Mouse (Mus musculus) megakaryocyte progenitor cell, adult 5-6 weeks (primary cell): ENCODE measurements at regions not wholly inside any gene's neighbourhood (a gene's known extent, or its start where the extent isn't known, plus 50 kb on each side); places are given as distances from the start of the nearest gene placed in this dataset.
"Not testable (repeated sequence)": the region's sequence is repeated elsewhere in the genome, so short reads cannot be mapped to it uniquely, and the experiment has no call there.

Experiments used
- ATAC-seq: replicated peaks from 2 replicates; pipeline ENCODE4 v1.8.0; 2016; ENCODE audit warnings: mild to moderate bottlenecking, moderate TSS enrichment, inconsistent platforms; ENCODE audit not compliant: poor library complexity

DNA sequence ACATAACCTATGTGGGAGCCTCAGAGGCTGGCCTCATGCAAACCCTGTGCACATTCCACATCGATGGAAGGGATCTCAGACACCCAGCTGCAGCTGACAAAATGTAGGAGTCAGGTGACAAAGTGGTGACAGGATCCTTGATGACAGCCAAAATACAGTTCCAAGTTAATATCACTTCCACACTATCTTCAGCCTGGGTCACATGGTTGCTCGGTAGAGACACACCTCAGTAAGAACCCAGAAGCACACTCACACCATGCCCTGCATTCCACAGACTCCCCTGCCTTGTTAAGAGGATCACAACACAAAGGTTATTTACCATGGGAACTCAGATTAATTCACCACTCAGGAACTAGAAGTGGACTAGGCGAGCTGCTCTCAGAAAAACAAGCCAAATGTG lies 505.4 kb upstream of the Hsf2 start:
- ATAC-seq: no peak

DNA sequence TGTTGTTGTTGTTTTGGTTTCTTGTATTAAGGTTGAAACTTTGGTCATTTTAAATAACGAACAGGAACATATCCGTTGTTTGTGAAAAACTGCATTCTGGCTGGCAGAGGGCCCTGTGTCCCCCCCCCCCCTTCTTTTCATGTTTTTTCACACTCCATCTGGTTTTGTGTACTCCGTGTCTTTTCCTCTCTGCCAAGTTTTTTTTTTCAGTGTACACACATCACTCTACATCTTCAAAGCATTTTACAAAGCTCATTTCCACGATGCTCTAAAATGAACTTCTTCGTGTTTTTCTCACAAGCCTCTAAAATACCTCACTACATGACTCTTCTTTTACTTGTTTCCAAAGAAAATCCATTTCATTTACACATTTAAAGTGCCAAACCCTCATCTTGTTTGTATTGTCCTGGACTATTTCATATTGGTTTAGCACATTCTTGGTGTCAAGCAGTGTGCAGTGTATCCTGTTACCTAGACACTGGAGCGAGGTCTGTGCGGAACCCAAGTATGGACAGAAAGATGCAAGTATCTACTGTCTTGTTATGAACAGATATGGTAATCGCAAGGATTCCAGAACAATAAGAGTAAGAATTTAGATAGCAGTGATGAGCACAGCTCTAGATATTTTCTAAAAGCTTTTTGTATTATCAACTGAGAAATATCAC lies 503.5 kb upstream of the Hsf2 start:
- ATAC-seq: no peak

GRCm38 (mm10) chr10:56994969-56995368 lies 491.2 kb upstream of the Hsf2 start:
- ATAC-seq: no peak

GRCm38 (mm10) chr10:57000892-57001722 lies 485.1 kb upstream of the Hsf2 start:
- peak; percentile 99 for ATAC-seq

- no peak for ATAC-seq
Observed at GRCm38 (mm10) chr10:57001723-57002110, 484.5 kb upstream of the Hsf2 start.

DNA sequence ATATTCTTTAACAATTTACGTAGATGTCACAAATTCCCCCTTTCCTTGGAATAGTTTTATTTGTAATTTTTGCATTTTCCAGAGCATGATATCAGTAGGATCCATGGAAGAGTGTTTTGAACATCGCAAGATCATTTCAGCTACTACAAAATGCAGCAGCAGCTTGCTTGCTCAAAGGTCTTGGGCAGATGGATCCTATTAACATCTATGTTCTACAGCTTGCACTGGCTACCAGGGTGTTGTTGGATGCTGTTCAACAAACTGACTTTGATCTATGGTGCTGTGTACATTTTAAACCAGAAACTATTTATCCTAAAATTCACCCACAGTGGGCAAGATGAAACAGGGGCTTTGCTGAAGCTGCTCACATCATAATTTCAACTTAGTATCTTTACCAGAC lies 448.5 kb upstream of the Hsf2 start:
- no peak for ATAC-seq

GRCm38 (mm10) chr10:57040201-57040600 lies 446.0 kb upstream of the Hsf2 start:
- ATAC-seq: no peak

DNA sequence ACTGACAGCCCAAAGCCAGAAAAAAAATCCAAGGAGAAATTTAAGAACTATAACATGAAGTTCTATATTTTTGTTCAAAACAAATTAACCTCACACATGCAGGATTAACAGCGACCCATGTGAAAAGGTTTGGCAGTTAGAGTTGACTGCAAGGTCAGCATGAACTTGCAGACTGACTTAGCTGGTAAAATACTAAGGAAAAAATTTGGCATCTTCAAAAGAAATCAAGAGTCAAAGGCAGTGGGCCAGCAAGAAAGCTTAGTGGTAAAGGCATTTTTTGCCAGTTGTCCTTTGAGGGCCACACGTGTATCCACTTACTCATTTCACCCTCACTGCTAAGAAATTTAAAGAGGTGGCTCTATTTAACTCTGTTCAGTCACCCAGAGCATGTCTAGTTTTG lies 440.2 kb upstream of the Hsf2 start:
- no peak for ATAC-seq

- no peak for ATAC-seq
Observed at GRCm38 (mm10) chr10:57046891-57047290, 439.3 kb upstream of the Hsf2 start.

DNA sequence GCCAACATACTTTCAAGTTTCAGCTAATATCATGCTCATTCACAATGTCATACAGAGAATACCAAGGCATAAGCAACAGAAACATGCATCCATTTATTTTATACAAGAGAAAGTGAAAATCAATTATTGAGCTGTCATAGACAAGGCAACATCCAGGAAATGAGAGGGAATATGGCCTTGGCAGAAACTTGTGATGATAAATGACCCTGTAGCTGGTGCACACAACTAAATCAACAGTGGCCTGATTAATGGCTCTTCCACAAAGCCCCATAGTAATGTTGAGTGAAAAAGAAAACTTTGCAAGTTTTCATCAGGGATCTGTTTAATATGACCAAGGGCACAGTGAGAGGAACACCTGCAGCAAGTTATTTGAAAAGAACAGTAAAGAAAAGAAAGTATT lies 438.5 kb upstream of the Hsf2 start:
- ATAC-seq: no peak

DNA sequence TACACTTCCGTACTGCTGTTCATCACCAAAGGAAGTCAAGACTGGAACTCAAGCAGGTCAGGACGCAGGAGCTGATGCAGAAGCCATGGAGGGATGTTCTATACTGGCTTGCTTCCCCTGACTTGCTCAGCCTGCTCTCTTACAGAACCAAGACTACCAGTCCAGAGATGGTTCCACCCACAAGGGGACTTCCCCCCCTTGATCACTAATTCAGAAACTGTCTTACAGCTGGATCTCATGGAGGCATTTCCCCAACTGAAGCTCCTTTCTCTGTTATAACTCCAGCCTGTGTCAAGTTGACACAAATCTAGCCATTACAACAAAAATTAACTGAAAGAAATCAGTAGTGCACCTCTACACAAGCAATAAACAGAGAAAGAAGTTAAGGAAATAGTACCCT lies 432.8 kb upstream of the Hsf2 start:
- ATAC-seq: not testable (repeated sequence)

GRCm38 (mm10) chr10:57090131-57090530 lies 396.1 kb upstream of the Hsf2 start:
- ATAC-seq: no peak

DNA sequence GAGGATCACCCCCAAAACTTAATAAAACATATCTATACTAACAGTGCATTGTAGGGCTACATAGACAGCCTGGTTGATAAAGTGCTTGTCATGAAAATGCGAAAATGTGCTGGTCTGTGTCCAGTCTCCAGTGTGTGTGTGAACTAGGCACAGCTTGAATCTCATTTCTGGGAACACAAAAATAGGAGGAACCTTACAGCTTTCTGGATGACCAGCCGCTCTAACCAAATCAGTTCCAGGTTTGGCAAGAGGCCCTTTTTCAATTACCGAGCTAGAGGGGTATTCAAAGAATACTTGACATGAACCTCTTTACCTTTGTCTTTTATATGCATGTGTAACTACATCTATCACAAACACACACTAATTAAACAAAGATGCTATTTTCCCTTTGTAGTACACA lies 390.3 kb upstream of the Hsf2 start:
- no peak for ATAC-seq

GRCm38 (mm10) chr10:57113359-57113758 lies 372.8 kb upstream of the Hsf2 start:
- ATAC-seq: no peak

DNA sequence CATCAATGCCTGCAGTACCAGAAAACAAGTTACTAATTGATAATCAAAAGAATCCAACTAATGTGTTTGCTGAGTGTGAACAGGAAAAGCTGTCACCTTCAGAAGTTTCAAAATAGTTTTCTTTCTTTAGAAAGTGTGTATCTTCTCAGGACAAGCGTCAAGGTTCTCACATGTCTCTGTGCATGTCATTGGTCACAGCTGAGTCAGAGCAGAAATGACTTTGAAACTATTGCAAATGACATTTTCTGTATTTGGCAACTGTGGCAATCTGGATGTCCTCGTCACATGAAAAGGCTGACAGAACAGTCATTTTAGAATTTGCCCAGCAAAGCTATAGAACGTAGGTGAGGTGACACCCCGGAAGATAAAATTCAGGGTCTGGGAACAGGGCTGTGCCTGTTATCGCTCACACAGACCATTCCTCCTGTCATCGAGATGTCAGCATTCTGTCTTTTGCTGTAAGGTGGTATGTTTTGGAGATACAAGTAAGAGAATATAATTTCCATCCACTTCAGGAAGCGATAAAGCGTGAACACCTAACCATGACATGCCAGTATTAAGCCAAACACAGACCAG lies 371.4 kb upstream of the Hsf2 start:
- ATAC-seq: no peak

DNA sequence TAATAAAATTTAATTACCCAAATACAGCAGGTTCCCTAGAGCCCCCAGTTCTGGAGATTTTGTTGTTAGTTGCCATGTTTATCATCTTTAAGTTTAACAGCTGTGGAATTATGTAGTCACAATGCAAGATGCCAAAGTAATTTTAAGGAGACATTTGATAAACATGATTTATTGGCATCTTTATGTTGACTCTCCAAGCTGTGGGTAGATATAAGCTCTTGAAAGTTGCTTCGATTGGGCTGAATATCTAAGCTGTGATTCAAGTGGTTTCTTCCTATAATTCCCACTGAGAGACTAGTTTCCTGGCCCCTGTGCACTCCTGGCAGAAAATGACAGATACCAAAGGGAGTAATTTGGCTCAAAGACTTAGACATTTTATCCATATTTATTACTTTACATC lies 364.7 kb upstream of the Hsf2 start:
- no peak for ATAC-seq

- ATAC-seq: no peak
Observed at GRCm38 (mm10) chr10:57127185-57127584, 359.0 kb upstream of the Hsf2 start.

DNA sequence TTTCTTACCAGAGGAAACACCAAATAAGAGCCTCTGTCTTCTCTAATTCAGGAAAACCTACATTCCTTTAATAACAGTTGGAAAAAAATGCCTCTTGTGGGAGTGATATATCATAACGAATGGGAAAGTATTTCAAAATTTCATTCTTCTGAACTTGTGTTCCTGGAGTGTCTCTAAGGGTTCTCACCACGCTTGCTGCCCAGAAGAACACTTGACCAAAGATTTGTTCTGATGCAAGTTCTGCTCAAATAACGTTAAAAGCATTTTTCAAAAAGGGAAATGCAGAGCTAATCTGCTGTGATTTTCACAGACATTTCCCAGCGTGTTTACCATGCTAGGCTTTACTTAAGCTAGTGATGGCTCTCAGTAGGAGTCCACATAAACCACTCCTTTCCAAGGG lies 329.8 kb upstream of the Hsf2 start:
- no peak for ATAC-seq

DNA sequence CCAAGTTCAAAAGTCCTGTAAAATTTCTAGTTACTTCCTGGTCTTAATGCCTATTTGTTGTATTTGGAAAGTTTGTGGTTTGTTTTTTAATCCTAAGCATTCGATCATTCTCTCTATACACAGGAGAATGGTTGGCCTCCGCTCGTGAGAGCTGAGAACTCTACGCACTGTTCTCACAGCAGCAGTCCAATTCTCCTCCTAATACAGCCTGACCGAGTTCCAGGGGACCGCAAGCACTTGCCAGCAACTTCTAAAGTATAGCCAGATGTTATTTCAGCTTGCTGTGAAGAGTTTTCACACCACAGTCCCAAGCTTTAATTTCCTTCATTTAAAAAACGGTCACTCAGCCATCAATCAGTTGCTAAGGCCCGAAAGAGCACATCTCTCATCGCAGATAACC lies 329.3 kb upstream of the Hsf2 start:
- no peak for ATAC-seq

DNA sequence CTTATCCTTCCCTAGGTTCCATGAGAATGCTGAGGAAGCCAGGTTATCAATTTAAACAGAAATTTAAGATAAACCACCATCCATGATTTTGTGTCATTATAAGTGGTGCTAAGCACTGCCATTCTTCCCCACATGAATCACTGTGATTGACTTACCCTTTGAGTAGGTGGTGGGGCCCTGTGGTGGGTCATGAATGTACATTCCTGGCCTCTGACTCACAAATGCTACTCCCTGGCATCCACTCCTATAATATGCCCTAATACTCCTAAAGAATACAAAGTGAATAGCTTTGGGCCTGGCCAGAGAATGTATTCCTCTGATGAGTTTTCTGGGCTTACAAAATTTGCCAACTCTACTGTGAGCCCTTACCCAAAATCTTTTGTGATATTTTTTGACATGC lies 325.6 kb upstream of the Hsf2 start:
- no peak for ATAC-seq

DNA sequence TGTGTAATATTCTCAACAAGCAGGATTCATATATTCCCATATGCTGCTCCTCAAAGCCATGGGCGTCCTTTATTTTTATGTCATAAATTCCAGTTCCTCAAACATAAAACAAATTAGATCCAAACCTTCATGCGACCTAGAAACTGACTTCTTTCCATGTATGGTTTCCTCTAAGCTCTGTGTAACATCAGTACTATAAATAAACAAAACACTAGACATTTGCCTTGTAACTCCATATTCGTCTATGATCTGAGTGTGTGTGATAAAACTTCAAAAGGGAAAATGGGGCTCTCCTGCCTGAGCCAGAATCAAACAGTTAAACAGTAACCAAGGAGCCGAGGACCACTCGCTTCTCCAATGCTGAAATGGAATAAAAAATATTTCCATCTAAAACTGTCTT lies 322.8 kb upstream of the Hsf2 start:
- ATAC-seq: no peak

- ATAC-seq: peak; percentile 55; the same call in 1 of the 2 replicates
Observed at GRCm38 (mm10) chr10:57183560-57183959, 302.6 kb upstream of the Hsf2 start.
